16 mouse cellular contexts compared by ENCODE assay signal in genomic region chr1:80381302-80381701, GRCm38 (mm10). TPM values are rescaled to one million over a fixed set of nuclear protein-coding genes. Genes with fewer than 3 reads are reported as not detected.
DNase-seq lines count a peak whose midpoint lies in the region; ATAC-seq lines count a peak whose summit lies in the region.
"Had no signal": no experiment of that assay in that cellular context is flagged by ENCODE, and none has a peak within 500 bp of the region (broad histone marks: within the 10 kb centered on the region; RNA-seq: fewer than 3 reads in every experiment).

No protein-coding gene starts in this region.

- peak; percentile 92 for DNase-seq in 416B (ENCODE audit: low read depth)
- DNase-seq in CD4-positive helper T cell, adult 2 months (ENCODE audit: low read depth, low spot score) = peak; percentile 73
- peak; percentile 8 for DNase-seq in T-cell, adult 2 months (ENCODE audit: low spot score)
- no peak for DNase-seq in spleen, postnatal 10 days (ENCODE audit: low spot score in 2 of 2)
- DNase-seq in right cerebral cortex, adult 18-20 months = no peak
- DNase-seq in heart, postnatal 14 days = no peak
- DNase-seq: adrenal gland, adult 8-10 months; cerebellum, adult 11 months; cerebellum, postnatal 14 days; heart, adult 2 months; kidney, adult 2 months; kidney, postnatal 14 days had no signal

- intact Hi-C loops in heart, postnatal 14 days (cut with DNase I) = no loop called here

- ATAC-seq in inflammation-experienced regulatory T-cells, adult 6 months = peak; percentile 87
- ATAC-seq: liver, embryonic 12.5 days; lung, postnatal 0 days; midbrain, embryonic 15.5 days had no signal

RNA-seq across cellular contexts. Expression of gene Cul3, which starts 41.0 kb away (rescaled TPM):
- 10 to 100 TPM; 21.1 to 59.9 (median 39.7) TPM for polyA plus RNA-seq in inflammation-experienced regulatory T-cells, adult 6 months (2017; shearing (Covaris generic))
- total RNA-seq in heart, postnatal 14 days (2021) = 100 to 1,000 TPM; 116 to 123 TPM

Comparison
In these comparisons a context has a peak if more than half of its experiments do, and no peak if none do; other contexts are left out.
1. DNase-seq: peak in 416B (single experiment), CD4-positive helper T cell, adult 2 months (single experiment) and T-cell, adult 2 months (single experiment); none in spleen, postnatal 10 days (0 of 2), right cerebral cortex, adult 18-20 months (single experiment) and heart, postnatal 14 days (0 of 2).